Mouse (Mus musculus) spleen, postnatal 4 days (tissue): Measurements from ENCODE around the gene Mesp2.

Experiments used
- DNase-seq, 2 experiments: peaks; one replicate each; pipeline ENCODE4 v3.0.0; 2022; ENCODE audit warnings: low spot score in 2 of 2

Mesp2 gene

GRCm38 (mm10) chr7:79861794-79862193, 51.3 kb downstream of the Mesp2 start:
- no peak for DNase-seq
